Mouse (Mus musculus) embryonic facial prominence, embryonic 13.5 days (tissue): ENCODE measurements around the gene Gm20708. TPM values are rescaled to one million over a fixed set of nuclear protein-coding genes. Genes with fewer than 3 reads are reported as not detected.
"Not testable (repeated sequence)": the region's sequence is repeated elsewhere in the genome, so short reads cannot be mapped to it uniquely, and the experiment has no call there.

Experiments used
- ATAC-seq: fragments of 200-750 bp; cut with Nextera tagmentation; 2 replicates; pipeline ENCODE4 v1.8.0; 2017; ENCODE audit warnings: low read depth; ENCODE audit not compliant: insufficient number of reproducible peaks, insufficient read depth, low FRiP score, low TSS enrichment
- H3K27ac ChIP-seq: fragments of 300-500 bp; sonication (generic); 2 replicates; pipeline ENCODE4 v1.5.1; 2015; ENCODE audit warnings: moderate library complexity, mild to moderate bottlenecking, inconsistent platforms
- H3K27me3 ChIP-seq: fragments of 300-500 bp; sonication (generic); 2 replicates; pipeline ENCODE4 v1.6.1; 2015; ENCODE audit warnings: mild to moderate bottlenecking, inconsistent platforms
- H3K36me3 ChIP-seq: fragments of 300-500 bp; sonication (generic); 2 replicates; pipeline ENCODE4 v1.6.1; 2015; ENCODE audit warnings: mild to moderate bottlenecking, inconsistent platforms
- H3K4me1 ChIP-seq: fragments of 300-500 bp; sonication (generic); 2 replicates; pipeline ENCODE4 v1.6.1; 2015; ENCODE audit warnings: inconsistent platforms
- H3K4me2 ChIP-seq: fragments of 300-500 bp; sonication (generic); 2 replicates; pipeline ENCODE4 v1.6.1; 2015; ENCODE audit warnings: moderate library complexity, mild to moderate bottlenecking, inconsistent platforms
- H3K4me3 ChIP-seq: fragments of 300-500 bp; sonication (generic); 2 replicates; pipeline ENCODE4 v1.5.1; 2015; ENCODE audit warnings: mild to moderate bottlenecking, inconsistent platforms
- H3K9ac ChIP-seq: fragments of 300-500 bp; sonication (generic); 2 replicates; pipeline ENCODE4 v1.6.1; 2015; ENCODE audit warnings: mild to moderate bottlenecking, inconsistent platforms
- H3K9me3 ChIP-seq: fragments of 300-500 bp; sonication (generic); 2 replicates; pipeline ENCODE4 v1.6.1; 2016; ENCODE audit warnings: inconsistent platforms
- WGBS: fragments of 180-500 bp; shearing (Covaris S2); methylation state at CpG from one replicate; pipeline ENCODE4 v1.1.7; 2015; ENCODE audit warnings: mixed read lengths; 5-methylcytosine and 5-hydroxymethylcytosine counted together
- polyA plus RNA-seq: library from polyadenylated mRNA; unstranded; fragments of >200 nt; fragmentation: Nextera tagmentation; extraction: Ambion mirVana; gene quantifications from 2 replicates; pipeline ENCODE4 v1.2.1, GENCODE M21; 2015

Gene Gm20708
- polyA plus RNA-seq, 1 experiment from 2014 or later, result 0.66 TPM

- H3K36me3 ChIP-seq, result peaks cover 84% of the 10 kb centered on the region
Observed at GRCm38 (mm10) chr11:117815850-117816249, 6.4 kb downstream of the Gm20708 start.

GRCm38 (mm10) chr11:117816389-117816996 is 7.0 kb downstream of the Gm20708 start:
- Histone ChIP-seq H3K4me1 (peaks cover 1% of the 10 kb centered on the region; the same call in 1 of the 2 replicates), H3K9me3 (no peaks in the 10 kb centered on the region), H3K36me3 (peaks cover 90% of the 10 kb centered on the region), H3K4me2 (no peak overlapping the region), H3K9ac (no peak overlapping the region), H3K4me3 (no peak overlapping the region), H3K27ac (no peak overlapping the region), H3K27me3 (no peaks in the 10 kb centered on the region)
- ATAC-seq, result no peak
- 89% methylated on average over 13 of the region's 13 CpGs for WGBS

More at GRCm38 (mm10) chr11:117815850-117816249, 6.4 kb downstream of the Gm20708 start:
- not testable (repeated sequence) for H3K4me3 ChIP-seq, H3K4me1 ChIP-seq, H3K9ac ChIP-seq, H3K4me2 ChIP-seq, H3K9me3 ChIP-seq, H3K27me3 ChIP-seq, H3K27ac ChIP-seq, ATAC-seq
- WGBS, result 82% methylated on average over 9 of the region's 9 CpGs

- no peak for ATAC-seq
- 79% methylated on average over 8 of the region's 8 CpGs for WGBS
- H3K36me3 ChIP-seq, result peaks cover 87% of the 10 kb centered on the region
Observed at GRCm38 (mm10) chr11:117819095-117819494, 9.6 kb downstream of the Gm20708 start.

GRCm38 (mm10) chr11:117820173-117820572 is 10.7 kb downstream of the Gm20708 start:
- no peak for ATAC-seq
- Histone ChIP-seq H3K9ac (no peak overlapping the region), H3K4me2 (no peak overlapping the region), H3K27me3 (no peaks in the 10 kb centered on the region), H3K36me3 (peaks cover 76% of the 10 kb centered on the region), H3K4me1 (peaks cover 30% of the 10 kb centered on the region), H3K9me3 (no peaks in the 10 kb centered on the region), H3K27ac (no peak overlapping the region), H3K4me3 (no peak overlapping the region)
- WGBS, result 97% methylated on average over 7 of the region's 7 CpGs

More at GRCm38 (mm10) chr11:117819095-117819494, 9.6 kb downstream of the Gm20708 start:
- Histone ChIP-seq H3K27ac (no peak overlapping the region), H3K9me3 (no peaks in the 10 kb centered on the region), H3K9ac (no peak overlapping the region), H3K4me2 (no peak overlapping the region), H3K27me3 (no peaks in the 10 kb centered on the region), H3K4me1 (peaks cover 19% of the 10 kb centered on the region), H3K4me3 (no peak overlapping the region)

GRCm38 (mm10) chr11:117821868-117822267 is 12.4 kb downstream of the Gm20708 start:
- 88% methylated on average over 9 of the region's 9 CpGs for WGBS
- Histone ChIP-seq H3K9ac (no peak overlapping the region), H3K36me3 (peaks cover 60% of the 10 kb centered on the region), H3K27ac (peak overlapping the region; percentile 76; the same call in 1 of the 2 replicates), H3K4me3 (no peak overlapping the region), H3K9me3 (no peaks in the 10 kb centered on the region), H3K27me3 (no peaks in the 10 kb centered on the region), H3K4me2 (no peak overlapping the region), H3K4me1 (peaks cover 42% of the 10 kb centered on the region)
- ATAC-seq, result no peak

- Histone ChIP-seq H3K4me2 (no peak overlapping the region), H3K27me3 (no peaks in the 10 kb centered on the region), H3K36me3 (peaks cover 51% of the 10 kb centered on the region), H3K4me1 (peaks cover 51% of the 10 kb centered on the region), H3K9me3 (no peaks in the 10 kb centered on the region), H3K9ac (peak overlapping the region; percentile 32; the same call in 1 of the 2 replicates), H3K27ac (peak overlapping the region; percentile 76), H3K4me3 (no peak overlapping the region)
- 82% methylated on average over 7 of the region's 7 CpGs for WGBS
- ATAC-seq, result no peak
Observed at GRCm38 (mm10) chr11:117822728-117823241, 13.3 kb downstream of the Gm20708 start.

- H3K4me2 ChIP-seq, result no peak overlapping the region
- H3K27me3 ChIP-seq, result no peaks in the 10 kb centered on the region
- H3K27ac ChIP-seq, result peak overlapping the region; percentile 39; the same call in 1 of the 2 replicates
- 83% methylated on average over 6 of the region's 6 CpGs for WGBS
- H3K4me1 ChIP-seq, result peaks cover 57% of the 10 kb centered on the region
- H3K4me3 ChIP-seq, result 0 out of 2 replicates have a peak overlapping the region, but pooled peaks have one; percentile 62
- H3K9ac ChIP-seq, result no peak overlapping the region
- ATAC-seq, result no peak
- H3K9me3 ChIP-seq, result no peaks in the 10 kb centered on the region
- peaks cover 45% of the 10 kb centered on the region for H3K36me3 ChIP-seq
Observed at GRCm38 (mm10) chr11:117823411-117823810, 13.9 kb downstream of the Gm20708 start.

GRCm38 (mm10) chr11:117824060-117824969 is 14.8 kb downstream of the Gm20708 start:
- Histone ChIP-seq H3K36me3 (peaks cover 36% of the 10 kb centered on the region), H3K27me3 (no peaks in the 10 kb centered on the region), H3K4me3 (peak overlapping the region; percentile 62), H3K4me1 (peaks cover 66% of the 10 kb centered on the region), H3K4me2 (peak overlapping the region; percentile 86), H3K9ac (peak overlapping the region; percentile 81), H3K9me3 (no peaks in the 10 kb centered on the region), H3K27ac (0 out of 2 replicates have a peak overlapping the region, but pooled peaks have one; percentile 33)
- ATAC-seq, result no peak
- WGBS, result 21% methylated on average over 23 of the region's 23 CpGs

- peak within 1 kb of the TSS; percentile 62 for H3K4me3 ChIP-seq
- peaks cover 68% of the 10 kb centered on the region for H3K4me1 ChIP-seq
Observed at GRCm38 (mm10) chr11:117825333-117826101, 16.0 kb downstream of the Gm20708 start, which contains the start of the genes Afmid and Tk1. Gene Afmid, plus strand, starts transcription at chr11:117825924. Gene Tk1, minus strand, starts transcription at chr11:117826092.

GRCm38 (mm10) chr11:117826164-117826563 is 16.7 kb downstream of the Gm20708 start:
- Histone ChIP-seq H3K27ac (peak overlapping the region; percentile 95), H3K4me1 (peaks cover 68% of the 10 kb centered on the region), H3K4me2 (peak overlapping the region; percentile 86), H3K4me3 (peak overlapping the region; percentile 62), H3K27me3 (no peaks in the 10 kb centered on the region), H3K36me3 (peaks cover 23% of the 10 kb centered on the region), H3K9me3 (no peaks in the 10 kb centered on the region), H3K9ac (peak overlapping the region; percentile 81)
- ATAC-seq, result no peak
- under 1% methylated on average over 5 of the region's 5 CpGs for WGBS

More at GRCm38 (mm10) chr11:117825333-117826101, 16.0 kb downstream of the Gm20708 start, which contains the start of the genes Afmid and Tk1:
- peak within 1 kb of the TSS; percentile 86 for H3K4me2 ChIP-seq
- under 1% methylated on average over 34 of the region's 34 CpGs for WGBS
- peak within 1 kb of the TSS; percentile 95 for H3K27ac ChIP-seq
- H3K36me3 ChIP-seq, result peaks cover 30% of the 10 kb centered on the region
- H3K27me3 ChIP-seq, result no peaks in the 10 kb centered on the region
- H3K9me3 ChIP-seq, result no peaks in the 10 kb centered on the region
- peak; percentile 68 for ATAC-seq
- H3K9ac ChIP-seq, result peak within 1 kb of the TSS; percentile 81
